Mouse (Mus musculus) heart, postnatal 36 days (tissue): Measurements from ENCODE around the gene Lbhd2. TPM values are rescaled to one million over a fixed set of nuclear protein-coding genes. Genes with fewer than 3 reads are reported as not detected.

Source experiments
- DNase-seq, 2 experiments: peaks; one replicate each; pipeline ENCODE4 v3.0.0; 2021 to 2022
- intact Hi-C: fragments of 180-260 bp; cut with DNase I; formaldehyde crosslinking; loops from one replicate; pipeline ENCODE4 v1.15.1; 2025
- total RNA-seq, 2 experiments: library from RNA; stranded (reverse); gene quantifications; 2 replicates each; pipeline ENCODE4 v1.2.3; 2021

Gene Lbhd2
- total RNA-seq, 2 experiments from 2014 or later: not detected

DNA sequence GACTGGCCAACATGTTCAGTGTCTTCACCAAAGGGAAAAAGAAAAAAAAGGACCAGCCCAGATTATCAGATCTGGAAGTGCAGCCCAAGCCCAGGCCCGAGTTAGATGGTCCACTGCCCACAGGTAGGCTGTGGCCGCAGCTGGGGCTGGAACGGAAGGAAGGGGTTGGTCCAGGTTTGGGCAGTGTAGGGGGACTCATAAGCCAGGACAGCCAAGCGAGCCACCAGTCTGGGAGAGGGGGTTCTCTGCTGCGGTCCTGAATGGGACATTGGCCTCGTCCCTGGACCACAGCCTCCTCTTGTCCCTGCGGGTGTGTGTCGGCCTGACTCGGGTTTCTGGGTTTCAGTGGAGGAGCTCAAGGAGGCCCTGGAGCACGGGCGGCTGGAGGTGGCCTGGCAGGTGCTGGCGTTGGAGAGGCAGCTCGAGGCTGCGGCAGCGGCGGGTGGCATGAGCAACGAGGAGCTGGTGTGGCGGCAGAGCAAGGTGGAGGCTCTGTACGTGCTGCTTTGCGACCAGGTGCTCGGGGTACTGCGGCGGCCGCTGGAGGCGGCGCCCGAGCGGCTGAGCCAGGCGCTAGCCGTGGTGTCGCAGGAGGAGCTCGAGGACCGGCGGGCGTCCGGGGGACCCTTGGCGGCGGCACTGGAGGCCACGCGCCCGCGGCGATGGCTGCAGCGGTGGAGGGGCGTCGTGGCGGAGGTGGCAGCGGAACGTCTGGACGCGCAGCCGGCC lies 38.7 kb downstream of the Lbhd2 start:
- DNase-seq: no peak
- intact Hi-C loops: no loop called here

DNA sequence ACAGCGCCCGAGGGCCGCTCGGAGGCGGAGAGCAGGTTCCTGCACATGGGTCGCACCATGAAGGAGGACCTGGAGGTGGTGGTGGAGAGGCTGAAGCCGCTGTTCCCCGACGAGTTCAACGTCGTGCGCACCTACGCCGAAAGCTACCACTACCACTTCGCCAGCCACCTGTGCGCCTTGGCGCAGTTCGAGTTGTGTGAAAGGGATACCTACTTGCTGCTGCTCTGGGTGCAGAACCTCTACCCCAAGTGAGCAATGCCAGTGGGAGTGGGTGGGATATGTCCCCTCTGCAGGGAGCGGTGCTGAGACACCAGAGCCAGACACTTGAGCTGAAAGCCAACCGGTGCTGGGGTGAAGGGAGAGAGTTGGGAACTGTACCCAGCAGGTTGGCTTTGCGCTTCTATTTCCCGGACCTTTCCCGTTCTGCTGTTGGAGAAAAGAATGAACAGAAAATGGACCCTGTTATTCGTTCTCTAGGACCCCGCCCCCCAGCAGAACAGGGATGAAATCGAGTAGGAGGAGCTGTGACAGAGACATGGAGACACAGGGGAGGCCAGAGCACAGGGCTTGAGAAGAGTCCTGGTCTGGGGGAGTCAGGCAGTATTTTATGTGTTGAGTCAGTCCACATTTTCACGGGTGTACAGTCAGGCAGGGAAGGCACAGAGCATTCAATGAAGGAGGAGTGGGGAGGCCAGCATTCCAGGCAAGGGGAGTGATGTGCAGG lies 39.4 kb downstream of the Lbhd2 start:
- intact Hi-C loops: no loop called here
- DNase-seq: no peak

DNA sequence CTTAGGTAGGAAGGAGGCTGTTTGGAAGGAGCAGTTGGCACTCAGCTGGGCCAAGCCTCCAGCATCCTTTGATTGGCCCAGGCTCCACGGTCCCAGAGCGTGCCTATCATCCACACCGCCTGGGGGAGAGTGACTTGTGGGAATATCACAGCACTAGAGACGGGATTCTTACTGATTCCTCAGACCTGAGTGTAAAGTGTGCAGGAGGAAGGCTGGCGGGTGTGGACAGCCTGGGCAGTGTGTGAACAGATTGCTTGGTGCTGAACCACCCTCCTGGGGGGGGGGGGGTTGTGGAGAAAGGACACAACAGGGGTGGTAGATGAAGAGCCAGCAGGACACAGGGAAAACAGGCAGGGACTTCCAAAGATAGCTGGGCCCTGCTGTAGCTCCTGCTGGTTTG lies 40.1 kb downstream of the Lbhd2 start:
- intact Hi-C loops: no loop called here
- no peak for DNase-seq

DNA sequence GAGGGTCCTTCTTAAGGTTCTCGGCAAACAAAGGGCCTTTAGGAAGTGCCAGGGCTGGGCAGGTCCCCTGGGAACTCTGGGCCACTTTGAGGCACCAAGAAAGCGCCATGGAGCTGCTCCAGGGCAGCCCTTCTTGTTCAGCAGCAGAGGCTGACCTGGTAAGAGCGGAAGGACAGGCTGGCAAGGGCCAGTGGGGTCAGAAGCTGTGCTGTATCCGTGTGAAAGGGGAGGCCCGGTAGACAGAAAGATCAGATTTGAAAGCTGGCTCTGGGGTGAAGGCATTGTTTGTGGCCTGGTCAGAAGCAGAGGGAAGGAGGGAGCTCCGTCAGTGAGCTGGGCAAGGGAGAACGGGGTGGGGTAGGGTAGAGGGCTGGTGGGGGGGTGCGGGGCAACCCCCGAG lies 40.7 kb downstream of the Lbhd2 start:
- intact Hi-C loops: no loop called here
- no peak for DNase-seq

DNA sequence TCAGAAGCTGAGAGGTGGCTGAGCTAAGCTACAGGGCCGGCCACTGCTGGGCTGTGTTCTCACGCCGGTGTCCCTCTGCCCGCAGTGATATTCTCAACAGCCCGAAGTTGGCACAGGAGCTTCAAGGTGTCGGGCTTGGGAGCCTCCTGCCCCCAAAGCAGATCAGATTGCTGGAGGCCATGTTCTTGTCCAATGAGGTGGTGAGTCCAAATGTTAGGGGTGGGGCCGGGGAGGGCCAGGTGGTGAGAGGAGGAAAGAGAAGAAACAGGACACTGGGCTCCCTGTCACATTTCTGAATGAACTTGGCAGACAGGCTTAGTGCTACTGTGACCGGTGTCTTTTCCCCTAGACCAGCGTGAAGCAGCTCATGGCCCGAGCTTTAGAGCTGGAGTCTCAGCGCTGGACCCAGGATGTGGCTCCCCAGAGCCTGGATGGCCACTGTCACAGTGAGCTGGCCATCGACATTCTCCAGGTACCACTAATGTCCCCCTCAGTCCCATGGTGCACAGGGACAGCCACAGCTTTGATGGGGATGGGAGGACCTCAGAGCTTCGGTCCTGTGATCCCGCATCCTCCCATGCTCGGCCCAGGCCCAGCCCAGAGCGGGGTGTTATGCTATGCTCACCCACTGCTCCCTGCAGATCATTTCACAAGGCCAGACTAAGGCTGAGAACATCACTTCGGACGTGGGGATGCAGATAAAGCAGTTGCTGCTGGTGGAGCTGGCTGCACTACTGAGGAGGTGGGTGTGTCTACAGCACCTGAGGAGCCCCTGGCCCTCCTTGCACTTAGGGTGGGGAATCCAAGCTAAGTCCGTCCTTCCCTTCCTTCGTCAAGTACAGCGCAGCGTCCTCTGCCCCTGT lies 41.5 kb downstream of the Lbhd2 start:
- intact Hi-C loops: loop anchor here (1.0 kb wide), 1 partner anchor 16 kb away; no protein-coding TSS in a partner anchor
- no peak for DNase-seq

DNA sequence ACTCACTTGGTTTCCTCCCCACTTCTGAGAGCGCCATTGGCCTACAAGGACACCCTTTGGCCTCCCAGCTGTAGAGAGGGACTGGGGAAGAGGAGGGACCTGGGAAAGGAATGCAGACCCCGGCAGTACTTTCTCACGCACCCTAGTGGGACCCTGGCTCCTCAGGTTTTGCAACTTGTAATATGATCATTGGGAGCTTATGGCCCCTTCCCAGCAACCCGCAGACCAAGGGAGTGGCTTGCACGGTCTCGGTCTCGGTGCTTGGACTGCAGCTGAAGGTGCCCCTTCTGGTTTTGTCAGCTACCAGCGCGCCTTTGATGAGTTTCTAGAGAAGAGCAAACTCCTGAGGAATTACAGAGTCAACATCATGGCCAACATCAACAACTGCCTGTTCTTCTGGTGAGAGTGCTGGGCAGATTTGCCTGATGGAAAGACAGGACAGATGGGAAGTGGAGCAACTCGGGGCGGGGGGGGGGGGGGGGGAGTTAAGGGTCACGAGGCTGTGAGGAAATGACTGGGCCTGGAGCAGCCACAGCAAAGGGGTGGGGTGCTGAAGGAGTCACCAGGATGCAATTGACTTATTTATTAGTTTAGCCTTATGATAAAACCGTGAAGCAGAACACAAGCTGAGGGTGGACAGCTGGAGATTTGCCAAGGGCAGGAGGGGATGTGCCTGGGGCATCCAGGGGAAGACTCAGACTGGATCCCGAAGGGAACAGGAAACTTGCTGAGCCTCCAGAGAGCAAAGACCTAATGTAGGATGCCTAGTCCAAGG lies 42.5 kb downstream of the Lbhd2 start:
- intact Hi-C loops: loop anchor here (1.0 kb wide), 1 partner anchor 17 kb away; no protein-coding TSS in a partner anchor
- DNase-seq: peak in 1 of 2 experiments; percentile 61

DNA sequence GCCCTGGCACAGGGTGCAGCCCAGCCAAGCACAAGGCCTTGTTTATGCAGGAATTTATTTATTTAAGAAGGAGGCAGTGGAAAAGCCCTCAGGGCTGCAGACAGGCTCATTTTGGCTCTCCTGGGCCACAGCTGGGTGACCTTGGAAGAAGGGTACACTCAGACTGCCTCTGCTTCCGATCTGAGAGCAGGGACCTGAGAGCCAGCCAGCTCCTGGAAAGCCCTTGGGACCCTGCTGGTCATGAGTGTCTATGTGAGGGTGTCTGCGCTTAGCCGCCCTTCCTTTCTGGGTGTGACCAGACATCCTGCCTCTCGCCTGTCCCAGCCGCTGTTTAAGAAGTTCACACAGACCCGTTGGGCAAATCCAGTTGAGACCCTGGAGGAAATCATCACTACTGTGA lies 43.8 kb downstream of the Lbhd2 start:
- DNase-seq: peak; percentile 64 to 74
- intact Hi-C loops: no loop called here

DNA sequence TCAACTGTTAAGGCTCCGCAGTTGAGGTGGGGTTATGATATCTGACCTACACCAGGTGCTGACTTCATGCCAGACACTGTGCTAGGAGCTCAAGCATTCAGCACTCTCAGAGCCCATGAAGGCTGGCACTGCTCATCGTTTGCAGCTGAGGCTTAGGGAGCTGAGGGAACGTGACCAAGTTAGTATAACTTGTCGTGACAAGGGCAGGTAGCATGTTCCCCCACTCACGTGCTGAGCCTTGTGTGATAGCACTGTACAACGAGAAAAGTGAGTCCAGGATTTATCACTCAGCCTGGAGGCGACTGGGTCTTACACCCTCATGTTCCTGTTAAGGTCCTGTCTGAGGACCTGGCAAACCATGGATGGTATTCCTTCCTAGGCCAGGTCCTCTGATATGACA lies 45.0 kb downstream of the Lbhd2 start:
- no peak for DNase-seq
- intact Hi-C loops: no loop called here

DNA sequence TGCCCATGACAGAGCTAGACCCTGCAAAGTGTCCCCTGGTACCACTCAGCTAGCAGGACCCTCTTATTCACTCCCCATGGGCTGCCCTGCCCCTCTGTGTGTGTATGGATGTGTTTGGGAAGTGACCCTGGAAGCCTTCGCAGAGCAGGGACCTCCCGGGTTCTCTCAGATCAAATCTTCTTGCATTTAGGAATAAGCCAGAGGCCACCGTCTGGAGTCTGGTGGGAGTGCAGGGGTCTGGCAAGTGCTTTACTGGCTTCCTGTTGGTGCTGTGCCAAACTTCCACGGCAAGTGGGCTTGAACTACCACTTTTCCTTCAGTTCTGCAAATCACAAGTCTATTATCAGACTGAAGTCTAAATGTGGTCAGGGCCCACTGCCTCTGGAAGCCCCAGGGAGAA lies 47.4 kb downstream of the Lbhd2 start:
- DNase-seq: no peak
- intact Hi-C loops: no loop called here

DNA sequence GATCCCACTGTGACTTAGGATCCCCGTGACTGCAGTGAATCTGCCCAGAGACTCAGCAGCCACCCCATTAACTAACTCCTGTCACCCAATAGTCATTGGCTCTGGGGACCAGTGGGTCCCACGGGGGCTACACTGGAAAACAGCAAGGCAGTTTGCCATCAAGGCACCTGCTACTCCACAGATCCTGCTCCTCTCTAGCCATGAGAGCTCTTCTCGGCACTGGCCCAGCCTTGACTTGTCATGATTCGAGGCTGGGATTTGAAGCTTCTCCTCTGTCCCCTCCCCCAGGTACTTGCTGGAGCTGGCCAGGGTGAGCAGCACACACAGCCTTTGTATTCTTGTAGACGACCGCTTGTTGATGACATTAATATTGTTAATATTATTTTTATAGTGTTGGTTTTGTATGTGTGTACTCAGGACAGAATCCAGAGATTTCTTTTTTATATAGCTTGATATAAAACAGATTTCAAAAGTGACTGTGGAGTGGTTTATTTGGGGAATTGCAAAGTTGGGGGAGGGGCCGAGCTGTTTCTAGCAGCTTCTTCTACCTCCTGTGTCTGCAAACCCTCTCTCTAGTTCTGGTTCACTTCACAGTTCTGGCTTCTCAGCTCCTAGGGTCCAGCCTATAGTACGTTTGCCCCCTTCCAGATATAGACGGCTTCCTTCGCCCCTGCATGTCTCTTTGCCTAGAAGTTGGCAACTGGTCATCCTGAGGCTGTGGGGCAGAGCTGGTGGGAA lies 48.1 kb downstream of the Lbhd2 start:
- no peak for DNase-seq
- intact Hi-C loops: no loop called here

DNA sequence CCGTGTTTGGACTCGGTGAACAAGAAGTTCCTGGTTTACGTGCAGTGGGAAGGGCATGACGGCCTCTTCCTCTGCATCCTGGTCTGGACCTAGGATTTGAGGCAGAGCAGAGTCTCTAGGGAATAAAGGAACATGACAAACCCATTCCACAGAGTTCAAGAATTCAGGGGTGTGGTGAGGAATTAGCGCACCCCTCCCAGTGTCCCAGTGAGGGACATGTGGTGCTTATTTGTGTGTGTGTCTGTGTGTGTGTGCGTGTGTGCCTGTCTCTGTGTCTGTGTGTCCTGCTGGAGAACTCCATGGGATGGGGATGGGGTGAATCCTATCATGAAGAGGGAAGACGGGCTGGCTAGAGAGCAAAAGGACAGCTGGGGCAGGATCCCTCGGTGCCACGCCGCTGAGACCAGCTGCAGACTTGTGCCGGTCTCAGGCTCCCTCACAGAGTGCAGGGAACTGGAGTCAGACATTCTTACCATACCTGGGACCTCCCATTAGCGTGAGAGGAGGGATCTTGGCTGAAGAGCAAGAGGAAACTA lies 48.8 kb downstream of the Lbhd2 start:
- intact Hi-C loops: no loop called here

DNA sequence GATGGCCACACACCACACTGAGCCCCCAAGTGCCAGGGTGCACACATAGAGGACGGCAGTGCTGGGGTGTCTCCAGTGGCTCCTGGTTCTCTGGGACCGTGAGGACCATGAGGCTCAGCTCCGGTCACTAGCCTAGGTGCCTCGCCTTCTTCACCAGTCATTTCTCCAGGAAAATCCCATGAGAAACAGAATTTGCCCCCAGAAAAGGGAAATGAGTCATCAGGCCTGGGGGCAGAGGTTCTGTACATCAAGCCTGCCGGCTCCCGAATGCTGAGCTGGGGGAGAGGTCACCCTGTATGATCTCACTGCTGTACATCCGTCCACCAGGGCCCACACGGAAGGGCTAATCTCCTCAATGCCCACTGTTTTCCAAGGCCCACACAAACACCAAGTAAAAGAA lies 49.3 kb downstream of the Lbhd2 start:
- no peak for DNase-seq
- intact Hi-C loops: no loop called here

More for the DNA sequence above, 48.8 kb downstream of the Lbhd2 start:
- peak in 1 of 2 experiments; percentile 63 for DNase-seq

DNA sequence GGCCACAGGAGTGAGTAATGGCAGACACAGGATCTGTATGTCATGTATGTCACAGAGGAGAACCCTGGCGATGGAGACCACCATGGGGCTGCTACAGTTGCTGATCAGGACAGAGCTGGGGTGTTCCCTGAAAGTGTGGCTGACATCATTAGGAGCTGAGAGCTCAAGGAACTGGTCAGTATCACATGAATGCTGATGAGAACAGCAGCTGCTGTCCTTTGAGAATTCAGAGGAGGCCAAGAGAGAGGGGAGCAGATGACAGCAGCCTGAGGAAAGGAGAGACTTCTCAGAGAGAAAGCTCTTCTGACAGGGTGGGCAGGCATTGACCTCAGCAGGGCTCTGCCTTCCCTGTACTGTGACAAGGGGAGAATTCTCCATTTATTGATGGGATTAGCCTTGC lies 51.1 kb downstream of the Lbhd2 start:
- DNase-seq: no peak

More for the DNA sequence above, 51.1 kb downstream of the Lbhd2 start:
- intact Hi-C loops: loop anchor here (2.0 kb wide), 1 partner anchor 57 kb away; no protein-coding TSS in a partner anchor

Other genes with a start within 250 kb of the Lbhd2 start
- gene Traf3, start 240.4 kb upstream of the Lbhd2 start, total RNA-seq: 10 to 100 TPM; 12.0 to 12.6 TPM
- gene 4930595D18Rik, start 222.3 kb upstream of the Lbhd2 start, total RNA-seq: not detected
- not detected for gene Amn, start 135.7 kb upstream of the Lbhd2 start, total RNA-seq
- gene Cdc42bpb, start 29.1 kb upstream of the Lbhd2 start, total RNA-seq: 10 to 100 TPM; 54.6 to 62.5 TPM
- 1 to 10 TPM; 2.9 to 3.0 TPM for gene Exoc3l4, start 10.2 kb downstream of the Lbhd2 start, total RNA-seq
- gene Tnfaip2, start 35.7 kb downstream of the Lbhd2 start, total RNA-seq: 10 to 100 TPM; 32.7 to 38.8 TPM
- gene Gm266, start 79.0 kb downstream of the Lbhd2 start, total RNA-seq: under 1 TPM; 0.57 to 0.58 TPM
- 100 to 1,000 TPM; 130 to 152 TPM for gene Eif5, start 131.2 kb downstream of the Lbhd2 start, total RNA-seq
- gene Mark3, start 167.7 kb downstream of the Lbhd2 start, total RNA-seq: 10 to 100 TPM; 49.9 to 54.6 TPM